Mouse (Mus musculus) megakaryocyte, adult 5-6 weeks (primary cell): ENCODE data around the gene Tldc2. TPM values are rescaled to one million over a fixed set of nuclear protein-coding genes. Genes with fewer than 3 reads are reported as not detected.

Experiments
- ATAC-seq: 2 replicates; pipeline ENCODE4 v1.8.0; 2016; ENCODE audit warnings: mild to moderate bottlenecking, inconsistent platforms; ENCODE audit not compliant: poor library complexity, severe bottlenecking
- total RNA-seq, 2 experiments: library from RNA; stranded (forward) in 1 of 2; stranded (reverse) in 1 of 2; fragments of 153-499, 151-499 nt in 1 of 2; fragments of 221-1000, 200-1000 nt in 1 of 2; gene quantifications; 2 replicates each; pipeline versions ENCODE4 v1.2.3 to v1.2.4; 2015 to 2017

The Tldc2 gene
- total RNA-seq, 2 experiments from 2014 or later = not detected

GRCm38 (mm10) chr2:157144132-157144531, 57.3 kb downstream of the Tldc2 start:
- no peak for ATAC-seq

DNA sequence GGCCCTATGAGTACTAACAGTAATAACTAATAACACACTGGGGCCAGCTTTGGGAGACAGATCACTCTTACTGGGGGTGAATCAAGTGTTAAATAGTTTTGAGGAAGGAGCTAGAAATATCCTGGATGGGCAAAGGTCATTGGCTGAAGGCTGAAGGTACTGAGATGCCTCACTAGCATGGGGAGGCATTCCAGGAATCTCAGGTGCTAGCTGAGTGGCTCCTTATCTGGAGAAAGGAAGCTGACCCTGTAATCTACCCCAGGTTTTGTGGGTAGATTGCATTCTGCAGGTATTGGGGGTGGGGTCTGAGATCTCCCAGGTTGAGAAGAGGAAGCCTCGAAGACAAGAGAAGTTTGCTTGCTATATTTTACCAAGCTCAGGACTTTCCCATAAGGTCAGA, 58.3 kb downstream of the Tldc2 start:
- ATAC-seq = no peak

Other genes with a start within 250 kb of the Tldc2 start
- gene Tgif2, start 247.0 kb upstream of the Tldc2 start, total RNA-seq (2015) = 0.36 and 0.38 TPM in 2 replicates
- gene Tgif2, start 247.0 kb upstream of the Tldc2 start, total RNA-seq (2017) = 0.73 TPM in 1 of 2 replicates, not detected in the other
- gene 4930518I15Rik, start 229.1 kb upstream of the Tldc2 start, total RNA-seq (2015) = 1.4 and 2.4 TPM in 2 replicates
- 1.5 and 1.9 TPM in 2 replicates for gene 4930518I15Rik, start 229.1 kb upstream of the Tldc2 start, total RNA-seq (2017)
- gene Rab5if, start 223.9 kb upstream of the Tldc2 start, total RNA-seq (2015) = 356 and 374 TPM in 2 replicates
- gene Rab5if, start 223.9 kb upstream of the Tldc2 start, total RNA-seq (2017) = 194 and 199 TPM in 2 replicates
- gene Sla2, start 199.9 kb upstream of the Tldc2 start, total RNA-seq (2015) = 0.83 and 2.2 TPM in 2 replicates
- 1.3 and 1.8 TPM in 2 replicates for gene Sla2, start 199.9 kb upstream of the Tldc2 start, total RNA-seq (2017)
- 22.4 and 28.5 TPM in 2 replicates for gene Ndrg3, start 95.0 kb upstream of the Tldc2 start, total RNA-seq (2015)
- 23.9 and 27.3 TPM in 2 replicates for gene Ndrg3, start 95.0 kb upstream of the Tldc2 start, total RNA-seq (2017)
- 13.3 and 14.6 TPM in 2 replicates for gene Dsn1, start 79.9 kb upstream of the Tldc2 start, total RNA-seq (2015)
- 36.4 and 47.0 TPM in 2 replicates for gene Dsn1, start 79.9 kb upstream of the Tldc2 start, total RNA-seq (2017)
- 1.1 and 1.3 TPM in 2 replicates for gene Soga1, start 7.8 kb upstream of the Tldc2 start, total RNA-seq (2015)
- 1.6 and 1.7 TPM in 2 replicates for gene Soga1, start 7.8 kb upstream of the Tldc2 start, total RNA-seq (2017)
- 730 and 815 TPM in 2 replicates for gene Samhd1, start 48.2 kb downstream of the Tldc2 start, total RNA-seq (2015)
- gene Samhd1, start 48.2 kb downstream of the Tldc2 start, total RNA-seq (2017) = 599 and 677 TPM in 2 replicates
- 94.0 and 94.1 TPM in 2 replicates for gene Rbl1, start 117.5 kb downstream of the Tldc2 start, total RNA-seq (2015)
- gene Rbl1, start 117.5 kb downstream of the Tldc2 start, total RNA-seq (2017) = 88.4 and 90.3 TPM in 2 replicates
- gene Rpn2, start 192.0 kb downstream of the Tldc2 start, total RNA-seq (2015) = 196 and 210 TPM in 2 replicates
- gene Rpn2, start 192.0 kb downstream of the Tldc2 start, total RNA-seq (2017) = 198 and 213 TPM in 2 replicates
- 0.18 and 0.75 TPM in 2 replicates for gene Mroh8, start 192.5 kb downstream of the Tldc2 start, total RNA-seq (2015)
- gene Mroh8, start 192.5 kb downstream of the Tldc2 start, total RNA-seq (2017) = 0.11 and 0.33 TPM in 2 replicates